Mouse (Mus musculus): ENCODE data around the gene Kdm4c. TPM values are rescaled to one million over a fixed set of nuclear protein-coding genes. Genes with fewer than 3 reads are reported as not detected.

Gene Kdm4c
- polyA plus RNA-seq, 1 experiment, result 1.9 TPM

DNA sequence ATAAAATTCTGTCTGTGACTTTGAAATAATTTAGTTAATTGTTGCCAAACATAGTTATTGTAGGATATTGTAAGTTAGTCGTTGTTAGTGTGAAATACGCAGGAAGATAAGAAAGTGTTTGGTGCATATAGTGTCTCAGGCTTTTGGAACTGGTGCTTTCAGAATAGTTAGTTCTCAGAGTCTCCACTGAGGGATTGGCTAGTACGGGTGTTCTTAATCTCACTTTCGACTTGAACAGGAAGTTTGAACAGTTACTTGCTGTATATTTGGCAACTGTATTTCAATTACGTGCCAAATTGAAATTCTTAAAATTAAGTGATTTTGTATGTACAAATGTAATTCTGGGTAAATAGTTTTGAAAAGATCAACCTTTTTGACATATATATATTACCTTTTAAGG, 68.8 kb downstream of the Kdm4c start:
- Histone ChIP-seq H3K27ac (ENCODE audit: control insufficient read depth, insufficient read depth, low read depth, low read length) (no peak overlapping the region), H3K27me3 (ENCODE audit: control insufficient read depth, insufficient read depth, low read length) (no peaks in the 10 kb centered on the region), H3K36me3 (ENCODE audit: control insufficient read depth, insufficient read depth, low read length) (no peaks in the 10 kb centered on the region), H3K4me3 (ENCODE audit: control insufficient read depth, low read depth, low read length) (no peak overlapping the region), H3K4me1 (ENCODE audit: control insufficient read depth, insufficient read depth, low read length) (no peaks in the 10 kb centered on the region)
- TF ChIP-seq POLR2A (IDR thresholded peaks at IDR 0.05; ENCODE audit: control insufficient read depth, low read depth, low read length), result no peak
- TF ChIP-seq CTCF (IDR thresholded peaks at IDR 0.05; ENCODE audit: control insufficient read depth, insufficient read depth, insufficient replicate concordance, low read depth, low read length), result no peak

DNA sequence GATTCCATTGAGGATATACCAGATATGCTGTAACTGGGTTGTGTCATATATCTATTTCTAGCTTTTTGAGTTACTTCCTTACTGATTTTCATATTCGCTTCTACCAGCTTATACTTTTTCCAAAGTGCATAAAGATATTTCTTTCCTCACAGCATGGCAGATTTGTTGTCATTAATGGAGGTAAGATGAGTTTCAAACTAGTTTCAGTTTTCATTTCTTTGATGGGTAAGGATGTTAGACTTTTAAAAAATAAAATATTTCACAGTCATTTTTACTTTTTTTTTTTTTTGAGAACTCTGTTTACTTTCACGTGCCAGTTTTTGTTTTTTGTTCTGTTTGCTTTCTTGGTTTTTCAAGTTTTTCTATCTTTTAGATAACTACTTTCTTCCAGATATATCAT, 70.6 kb downstream of the Kdm4c start:
- no peaks in the 10 kb centered on the region for H3K36me3 ChIP-seq (ENCODE audit: control insufficient read depth, insufficient read depth, low read length)
- H3K4me3 ChIP-seq (ENCODE audit: control insufficient read depth, low read depth, low read length), result no peak overlapping the region
- no peak overlapping the region for H3K27ac ChIP-seq (ENCODE audit: control insufficient read depth, insufficient read depth, low read depth, low read length)
- no peaks in the 10 kb centered on the region for H3K4me1 ChIP-seq (ENCODE audit: control insufficient read depth, insufficient read depth, low read length)
- no peak for TF ChIP-seq POLR2A (IDR thresholded peaks at IDR 0.05; ENCODE audit: control insufficient read depth, low read depth, low read length)
- TF ChIP-seq CTCF (IDR thresholded peaks at IDR 0.05; ENCODE audit: control insufficient read depth, insufficient read depth, insufficient replicate concordance, low read depth, low read length), result no peak
- no peaks in the 10 kb centered on the region for H3K27me3 ChIP-seq (ENCODE audit: control insufficient read depth, insufficient read depth, low read length)

- Histone ChIP-seq H3K4me3 (ENCODE audit: control insufficient read depth, low read depth, low read length) (no peak overlapping the region), H3K27me3 (ENCODE audit: control insufficient read depth, insufficient read depth, low read length) (no peaks in the 10 kb centered on the region), H3K4me1 (ENCODE audit: control insufficient read depth, insufficient read depth, low read length) (no peaks in the 10 kb centered on the region), H3K36me3 (ENCODE audit: control insufficient read depth, insufficient read depth, low read length) (no peaks in the 10 kb centered on the region), H3K27ac (ENCODE audit: control insufficient read depth, insufficient read depth, low read depth, low read length) (no peak overlapping the region)
- TF ChIP-seq CTCF (IDR thresholded peaks at IDR 0.05; ENCODE audit: control insufficient read depth, insufficient read depth, insufficient replicate concordance, low read depth, low read length) (no peak), POLR2A (IDR thresholded peaks at IDR 0.05; ENCODE audit: control insufficient read depth, low read depth, low read length) (no peak)
These were observed 73.1 kb downstream of the Kdm4c start for GRCm38 (mm10) chr4:74315388-74315787.

DNA sequence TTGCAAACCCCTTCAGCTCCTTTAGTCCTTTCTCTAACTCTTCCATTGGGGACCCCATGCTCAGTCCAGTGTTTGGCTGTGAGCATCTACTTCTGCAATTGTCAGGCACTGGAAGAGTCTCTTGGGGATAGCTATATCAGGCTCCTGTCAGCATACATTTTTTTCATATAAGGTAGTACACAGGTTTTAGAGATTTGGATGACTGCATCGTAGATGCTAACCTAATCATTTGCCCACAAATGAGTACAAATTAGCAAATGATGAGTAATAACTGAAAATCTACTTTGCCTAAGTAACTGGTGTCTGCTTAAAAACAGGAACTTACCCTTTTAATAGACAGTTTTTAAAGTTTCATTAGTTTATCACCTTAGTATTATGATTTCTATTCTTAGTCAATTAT, 77.0 kb downstream of the Kdm4c start:
- H3K36me3 ChIP-seq (ENCODE audit: control insufficient read depth, insufficient read depth, low read length), result no peaks in the 10 kb centered on the region
- H3K4me3 ChIP-seq (ENCODE audit: control insufficient read depth, low read depth, low read length), result no peak overlapping the region
- H3K4me1 ChIP-seq (ENCODE audit: control insufficient read depth, insufficient read depth, low read length), result no peaks in the 10 kb centered on the region
- no peak overlapping the region for H3K27ac ChIP-seq (ENCODE audit: control insufficient read depth, insufficient read depth, low read depth, low read length)
- no peak for TF ChIP-seq POLR2A (IDR thresholded peaks at IDR 0.05; ENCODE audit: control insufficient read depth, low read depth, low read length)
- no peak for TF ChIP-seq CTCF (IDR thresholded peaks at IDR 0.05; ENCODE audit: control insufficient read depth, insufficient read depth, insufficient replicate concordance, low read depth, low read length)
- no peaks in the 10 kb centered on the region for H3K27me3 ChIP-seq (ENCODE audit: control insufficient read depth, insufficient read depth, low read length)

GRCm38 (mm10) chr4:74357479-74357878, 115.2 kb downstream of the Kdm4c start:
- TF ChIP-seq CTCF (IDR thresholded peaks at IDR 0.05; ENCODE audit: control insufficient read depth, insufficient read depth, insufficient replicate concordance, low read depth, low read length) (no peak), POLR2A (IDR thresholded peaks at IDR 0.05; ENCODE audit: control insufficient read depth, low read depth, low read length) (no peak)
- no peaks in the 10 kb centered on the region; the same call in 1 of the 2 replicates for H3K36me3 ChIP-seq (ENCODE audit: control insufficient read depth, insufficient read depth, low read length)
- H3K4me1 ChIP-seq (ENCODE audit: control insufficient read depth, insufficient read depth, low read length), result no peaks in the 10 kb centered on the region
- H3K27ac ChIP-seq (ENCODE audit: control insufficient read depth, insufficient read depth, low read depth, low read length), result no peak overlapping the region
- no peaks in the 10 kb centered on the region for H3K27me3 ChIP-seq (ENCODE audit: control insufficient read depth, insufficient read depth, low read length)
- H3K4me3 ChIP-seq (ENCODE audit: control insufficient read depth, low read depth, low read length), result no peak overlapping the region

GRCm38 (mm10) chr4:74360274-74360673, 118.0 kb downstream of the Kdm4c start:
- H3K27ac ChIP-seq (ENCODE audit: control insufficient read depth, insufficient read depth, low read depth, low read length), result no peak overlapping the region
- TF ChIP-seq POLR2A (IDR thresholded peaks at IDR 0.05; ENCODE audit: control insufficient read depth, low read depth, low read length), result no peak
- no peak for TF ChIP-seq CTCF (IDR thresholded peaks at IDR 0.05; ENCODE audit: control insufficient read depth, insufficient read depth, insufficient replicate concordance, low read depth, low read length)
- H3K36me3 ChIP-seq (ENCODE audit: control insufficient read depth, insufficient read depth, low read length), result no peaks in the 10 kb centered on the region; the same call in 1 of the 2 replicates
- H3K4me1 ChIP-seq (ENCODE audit: control insufficient read depth, insufficient read depth, low read length), result no peaks in the 10 kb centered on the region
- no peak overlapping the region for H3K4me3 ChIP-seq (ENCODE audit: control insufficient read depth, low read depth, low read length)
- no peaks in the 10 kb centered on the region for H3K27me3 ChIP-seq (ENCODE audit: control insufficient read depth, insufficient read depth, low read length)

DNA sequence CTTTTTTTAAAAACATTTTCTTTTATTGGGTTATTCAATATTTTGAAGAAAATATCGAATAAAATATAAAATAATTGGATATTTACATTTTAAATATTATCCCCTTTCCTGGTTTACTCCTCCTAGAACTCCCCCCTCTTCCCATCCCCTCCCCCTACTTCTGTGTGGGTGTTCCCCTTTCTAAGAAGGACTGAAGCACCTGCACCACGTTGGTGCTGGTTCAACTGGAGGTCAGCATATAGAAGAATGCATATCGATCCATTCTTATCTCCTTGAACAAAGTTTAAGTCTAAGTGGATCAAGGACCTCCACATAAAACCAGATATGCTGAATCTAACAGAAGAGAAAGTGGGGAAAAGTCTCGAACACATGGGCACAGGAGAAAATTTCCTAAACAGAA, 144.3 kb downstream of the Kdm4c start:
- no peaks in the 10 kb centered on the region for H3K4me1 ChIP-seq (ENCODE audit: control insufficient read depth, insufficient read depth, low read length)
- no peak overlapping the region for H3K4me3 ChIP-seq (ENCODE audit: control insufficient read depth, low read depth, low read length)
- no peak for TF ChIP-seq POLR2A (IDR thresholded peaks at IDR 0.05; ENCODE audit: control insufficient read depth, low read depth, low read length)
- no peak for TF ChIP-seq CTCF (IDR thresholded peaks at IDR 0.05; ENCODE audit: control insufficient read depth, insufficient read depth, insufficient replicate concordance, low read depth, low read length)
- no peaks in the 10 kb centered on the region for H3K27me3 ChIP-seq (ENCODE audit: control insufficient read depth, insufficient read depth, low read length)
- no peaks in the 10 kb centered on the region for H3K36me3 ChIP-seq (ENCODE audit: control insufficient read depth, insufficient read depth, low read length)
- no peak overlapping the region for H3K27ac ChIP-seq (ENCODE audit: control insufficient read depth, insufficient read depth, low read depth, low read length)

DNA sequence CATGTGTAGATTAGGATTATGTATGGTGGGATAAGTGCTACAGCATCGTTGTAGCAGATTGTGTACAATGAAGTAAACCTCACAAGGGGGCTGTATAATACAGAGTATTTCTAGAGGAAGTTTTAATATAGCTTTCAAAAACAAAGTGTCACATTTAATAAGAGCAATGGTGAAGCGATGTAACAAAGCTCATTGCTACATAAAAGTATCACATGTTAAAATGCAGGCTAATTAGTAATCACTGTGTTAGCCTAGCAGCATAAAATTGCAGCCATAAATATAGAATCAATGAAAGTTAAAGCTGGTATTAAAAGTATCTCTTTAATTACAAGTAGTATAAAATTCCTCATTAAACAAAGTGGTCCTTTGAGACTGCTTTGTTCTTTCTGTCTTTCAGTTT, 150.9 kb downstream of the Kdm4c start:
- Histone ChIP-seq H3K27me3 (ENCODE audit: control insufficient read depth, insufficient read depth, low read length) (no peaks in the 10 kb centered on the region), H3K36me3 (ENCODE audit: control insufficient read depth, insufficient read depth, low read length) (no peaks in the 10 kb centered on the region), H3K27ac (ENCODE audit: control insufficient read depth, insufficient read depth, low read depth, low read length) (no peak overlapping the region), H3K4me1 (ENCODE audit: control insufficient read depth, insufficient read depth, low read length) (no peaks in the 10 kb centered on the region), H3K4me3 (ENCODE audit: control insufficient read depth, low read depth, low read length) (no peak overlapping the region)
- TF ChIP-seq CTCF (IDR thresholded peaks at IDR 0.05; ENCODE audit: control insufficient read depth, insufficient read depth, insufficient replicate concordance, low read depth, low read length), result no peak
- no peak for TF ChIP-seq POLR2A (IDR thresholded peaks at IDR 0.05; ENCODE audit: control insufficient read depth, low read depth, low read length)
